Mouse (Mus musculus): ENCODE results near the gene Napsa.

DNA sequence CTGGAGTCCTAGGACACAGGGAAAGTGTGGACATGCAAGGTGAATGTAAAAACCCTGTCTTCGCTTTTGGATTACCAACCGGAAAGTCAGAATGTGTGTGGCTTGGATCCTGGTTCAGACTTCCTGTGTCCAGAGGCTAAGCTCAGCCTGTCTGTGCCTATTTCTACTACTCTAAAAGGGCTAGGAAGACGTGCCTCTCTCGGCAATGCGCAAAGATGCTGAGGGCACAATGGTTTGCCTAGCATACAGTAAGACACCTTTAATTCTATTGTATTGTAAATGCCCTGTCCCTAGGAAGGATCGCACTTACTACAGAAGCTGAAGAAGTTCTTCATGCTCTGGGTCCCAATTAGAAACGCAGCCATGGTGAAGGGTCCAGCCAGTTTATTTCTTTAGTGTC is 33.3 kb downstream of the Napsa start:
- no peak for TF ChIP-seq POLR2AphosphoS5 (IDR thresholded peaks at IDR 0.05; ENCODE audit: insufficient replicate concordance, low read depth, low read length)
- TF ChIP-seq CTCF (IDR thresholded peaks at IDR 0.05; ENCODE audit: low read depth, low read length), result no peak
- no peak for TF ChIP-seq GATA1 (IDR thresholded peaks at IDR 0.05; ENCODE audit: borderline replicate concordance, low read length)
- TF ChIP-seq TAL1 (conservative IDR thresholded peaks at IDR 0.05; ENCODE audit: low read depth, low read length), result no peak
- TF ChIP-seq GATA2 (IDR thresholded peaks at IDR 0.05; ENCODE audit: borderline replicate concordance, low read depth, low read length), result no peak
